In the genomic region with DNA sequence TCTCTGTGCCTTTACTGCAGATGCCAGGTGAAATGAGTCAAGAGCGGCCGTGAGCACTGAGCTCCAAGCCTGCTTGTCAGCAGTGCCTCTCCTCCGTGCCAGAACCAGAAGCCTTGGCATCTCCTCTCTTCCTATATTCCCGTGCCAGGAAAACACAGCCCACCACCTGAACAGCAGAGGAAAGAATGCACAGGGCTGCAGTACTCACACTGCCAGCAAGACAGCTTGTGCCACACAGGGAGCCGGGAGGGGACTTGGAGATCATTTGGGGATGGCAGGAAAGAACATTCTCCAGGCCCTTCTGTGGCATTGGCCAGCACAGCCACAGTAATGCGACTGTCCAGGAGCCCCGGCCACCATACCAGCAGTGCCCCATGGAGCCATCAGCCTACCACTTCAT, we compare ENCODE assay signal across 15 mouse cellular contexts. TPM values are rescaled to one million over a fixed set of nuclear protein-coding genes. Genes with fewer than 3 reads are reported as not detected.
A peak's percentile ranks its signal among the peaks of the same experiment; 100 is the strongest.
DNase-seq lines count a peak whose midpoint lies in the region; ATAC-seq and TF ChIP-seq lines count a peak whose summit lies in the region.
"Had no signal": no experiment of that assay in that cellular context is flagged by ENCODE, and none has a peak within 500 bp of the region (broad histone marks: within the 10 kb centered on the region; RNA-seq: fewer than 3 reads in every experiment).

No protein-coding gene starts in this region.

- intact Hi-C loops in heart, postnatal 25 days (cut with DNase I): no loop called here

- no peaks in the 10 kb centered on the region; the same call in 1 of the 2 replicates for H3K27me3 ChIP-seq in heart, embryonic 10.5 days (ENCODE audit: insufficient read depth, poor library complexity, severe bottlenecking)
- H3K27me3 ChIP-seq: limb, embryonic 13.5 days had no signal

- peaks cover 28% of the 10 kb centered on the region for H3K4me1 ChIP-seq in heart, embryonic 10.5 days

- H3K36me3 ChIP-seq in heart, embryonic 10.5 days: no peaks in the 10 kb centered on the region
- H3K36me3 ChIP-seq: embryonic facial prominence, embryonic 10.5 days; limb, embryonic 13.5 days had no signal

- 89% methylated on average over 7 of the region's 7 CpGs for WGBS in heart, embryonic 10.5 days

- no peak for ATAC-seq in megakaryocyte-erythroid progenitor cell, adult 5-6 weeks (replicated peaks; ENCODE audit: low FRiP score, low TSS enrichment, poor library complexity, severe bottlenecking)
- ATAC-seq: CD4-positive, CD25-positive, alpha-beta regulatory T cell, adult 4 months; liver, postnatal 0 days had no signal

- TF ChIP-seq CTCF in layer of hippocampus, adult 2 months (conservative IDR thresholded peaks at IDR 0.05): no peak

- H3K4me3 ChIP-seq in heart, embryonic 10.5 days: no peak overlapping the region
- no peak overlapping the region for H3K4me3 ChIP-seq in layer of hippocampus, adult 2 months
- H3K4me3 ChIP-seq: embryonic facial prominence, embryonic 10.5 days; limb, embryonic 13.5 days had no signal

- peak; percentile 60 for DNase-seq in heart, embryonic 10.5 days (ENCODE audit: low spot score)
- DNase-seq in heart, postnatal 25 days (ENCODE audit: low spot score): no peak
- peak; percentile 100 for DNase-seq in brain, adult 2 months (ENCODE audit: low read depth, low spot score)
- peak; percentile 100 for DNase-seq in cerebellum, adult 11-12 months
- DNase-seq in layer of hippocampus, adult 2 months (ENCODE audit: low spot score in 2 of 2): peak; percentile 55 to 60
- no peak for DNase-seq in ovary, postnatal 36 days (ENCODE audit: low spot score)
- DNase-seq in spleen, adult 12 weeks (ENCODE audit: low spot score): no peak
- DNase-seq: kidney, adult 18-20 months; liver, postnatal 0 days; thymus, adult 2 months had no signal

- H3K9me3 ChIP-seq in heart, embryonic 10.5 days: no peaks in the 10 kb centered on the region
- H3K9me3 ChIP-seq: embryonic facial prominence, embryonic 10.5 days; limb, embryonic 13.5 days had no signal

- H3K27ac ChIP-seq in heart, embryonic 10.5 days: no peak overlapping the region
- H3K27ac ChIP-seq in layer of hippocampus, adult 2 months: peak overlapping the region; percentile 59
- H3K27ac ChIP-seq: embryonic facial prominence, embryonic 10.5 days; limb, embryonic 13.5 days; macrophage had no signal

RNA-seq across cellular contexts. Expression of a gene that starts 27.7 kb away (rescaled TPM):
- polyA plus RNA-seq in heart, embryonic 10.5 days (2016; fragmentation: Nextera tagmentation; extraction: Ambion mirVana): 10.8 and 11.0 TPM in 2 replicates
- 10 to 100 TPM; 23.8 to 27.1 TPM for total RNA-seq in heart, postnatal 25 days (2021)
- total RNA-seq in layer of hippocampus, adult 2 months (2021): 10 to 100 TPM; 32.1 to 34.3 TPM
- total RNA-seq in megakaryocyte-erythroid progenitor cell, adult 5-6 weeks (2014; fragmentation: Nextera tagmentation): 15.9 and 24.0 TPM in 2 replicates
- total RNA-seq in megakaryocyte-erythroid progenitor cell, adult 5-6 weeks (2017): 18.0 and 31.5 TPM in 2 replicates

Comparison
In these comparisons a context has a peak if more than half of its experiments do, and no peak if none do; other contexts are left out.
1. DNase-seq: peak in heart, embryonic 10.5 days (single experiment), brain, adult 2 months (single experiment), cerebellum, adult 11-12 months (single experiment) and layer of hippocampus, adult 2 months (2 of 2); none in heart, postnatal 25 days (single experiment), ovary, postnatal 36 days (single experiment) and spleen, adult 12 weeks (single experiment).